Mouse (Mus musculus) brain, adult 2 months (tissue): Measurements from ENCODE around the gene 1700113H08Rik.

Experiments
- DNase-seq: peaks from one replicate; pipeline ENCODE4 v3.0.0; 2011; ENCODE audit warnings: low read depth, low spot score

Gene 1700113H08Rik

GRCm38 (mm10) chr10:87209466-87209865 lies 151.6 kb downstream of the 1700113H08Rik start:
- DNase-seq, result peak; percentile 69

DNA sequence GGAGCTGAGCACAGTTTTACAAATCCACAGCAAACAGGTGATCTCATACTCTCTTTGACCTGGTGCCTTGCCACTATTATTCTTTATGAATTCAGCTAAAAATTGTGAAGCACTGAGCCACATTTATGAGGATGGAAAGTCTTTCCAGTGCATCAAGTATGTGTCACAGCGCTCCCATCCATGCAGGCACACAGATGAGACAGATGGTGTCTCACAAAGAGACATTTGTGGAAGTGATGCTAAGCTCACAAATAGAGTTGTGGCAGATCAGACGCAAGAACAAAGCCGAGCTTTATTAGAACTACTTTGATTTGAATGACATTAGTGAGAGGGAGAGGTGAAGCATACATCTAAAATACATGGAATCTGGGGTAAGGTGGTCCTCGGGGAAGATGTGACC lies 153.2 kb downstream of the 1700113H08Rik start:
- DNase-seq, result peak; percentile 65

DNA sequence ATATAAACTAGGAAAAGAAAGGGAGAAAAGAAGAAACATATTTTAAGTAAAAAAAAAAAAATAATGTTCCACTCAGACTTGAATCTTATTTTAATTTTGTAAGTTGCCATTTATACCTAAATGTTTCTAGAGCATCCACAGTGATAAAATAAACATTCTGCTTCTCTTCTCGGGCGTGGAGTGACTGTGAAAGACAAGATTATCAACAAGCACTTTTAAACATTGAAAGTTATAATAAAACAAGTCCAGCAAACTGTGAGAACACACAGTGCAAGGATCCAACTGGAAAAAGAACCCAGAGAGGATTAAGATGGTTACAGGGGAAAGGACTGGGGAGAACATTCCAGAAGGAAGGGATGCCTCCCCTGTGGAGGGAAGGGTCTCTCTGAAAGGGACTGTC lies 155.0 kb downstream of the 1700113H08Rik start:
- DNase-seq, result peak; percentile 42

GRCm38 (mm10) chr10:87230071-87230910 lies 172.4 kb downstream of the 1700113H08Rik start:
- DNase-seq, result no peak

DNA sequence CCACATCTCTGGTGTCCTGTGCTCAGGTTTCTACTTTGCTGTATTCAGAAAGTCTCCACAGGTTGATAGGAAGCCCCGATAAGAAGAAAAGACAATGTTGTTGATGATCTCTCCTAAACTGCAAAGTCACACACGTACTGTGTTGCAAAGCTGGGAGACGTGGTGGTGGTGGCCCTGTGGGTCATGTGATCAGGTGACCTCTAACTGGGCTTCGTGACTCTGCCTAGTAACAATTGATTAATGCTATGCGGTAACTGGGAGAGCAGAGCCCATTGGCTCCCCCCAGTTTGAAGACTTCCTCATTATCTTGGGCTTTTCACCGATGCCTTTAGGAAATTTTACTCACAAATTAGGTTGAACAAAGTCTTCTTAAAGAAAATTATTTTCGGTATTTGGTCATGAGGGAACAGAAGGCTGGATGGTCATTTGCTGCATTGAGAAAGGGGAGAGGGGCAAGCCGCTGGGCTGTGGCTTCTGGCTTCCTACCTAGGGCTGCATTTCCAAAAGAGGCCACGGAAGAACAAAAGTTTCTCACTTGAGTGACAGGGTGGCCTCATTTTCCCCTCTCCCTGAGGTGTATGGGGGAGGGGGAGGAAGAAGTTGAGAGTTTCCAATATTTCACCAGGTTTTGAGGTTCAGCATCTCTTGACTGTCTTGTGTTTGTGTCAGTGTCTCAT lies 181.6 kb downstream of the 1700113H08Rik start:
- DNase-seq, result no peak

GRCm38 (mm10) chr10:87271724-87272123 lies 213.9 kb downstream of the 1700113H08Rik start:
- DNase-seq, result no peak

DNA sequence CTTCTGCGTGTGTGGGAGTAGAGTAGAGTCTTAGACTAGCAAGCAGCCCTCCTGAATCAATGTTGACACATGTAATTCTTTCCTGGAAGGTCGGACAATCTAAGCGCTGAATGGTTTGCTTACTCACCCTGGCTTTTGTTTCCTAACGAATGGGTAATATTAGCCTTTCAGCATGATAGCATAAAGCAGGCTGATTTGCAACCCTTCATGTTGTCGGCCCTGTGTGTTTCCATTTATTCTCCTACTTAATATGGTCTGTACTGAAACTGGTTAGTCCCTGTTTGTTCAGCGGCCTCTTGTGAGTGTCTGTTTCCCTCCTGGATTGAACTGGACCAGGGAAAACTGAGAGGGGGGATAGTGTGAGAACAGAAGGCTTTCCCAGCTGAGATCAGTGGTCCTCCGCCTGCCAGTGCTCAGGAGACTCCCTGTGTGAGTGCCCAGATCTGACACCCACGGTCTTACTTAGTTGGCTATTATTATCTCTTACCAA lies 214.3 kb downstream of the 1700113H08Rik start:
- DNase-seq, result no peak

DNA sequence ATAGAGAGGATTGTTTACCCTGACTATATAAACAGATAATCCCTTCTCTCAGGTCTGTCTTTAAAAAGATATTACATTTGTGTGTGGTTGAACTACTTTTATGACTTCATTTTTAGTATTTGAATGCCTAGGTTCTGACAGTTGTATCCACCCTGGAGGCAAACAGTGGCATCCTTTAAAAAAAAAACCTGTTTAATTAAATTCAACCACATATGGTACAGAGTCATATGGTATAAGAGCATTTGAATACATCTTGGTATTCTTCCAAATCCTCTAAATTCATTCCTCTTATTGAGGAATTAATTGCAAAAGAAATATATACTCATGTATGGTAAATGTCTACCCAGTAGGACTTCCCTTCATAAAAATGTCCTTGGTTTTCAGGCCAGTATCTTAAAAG lies 217.2 kb downstream of the 1700113H08Rik start:
- DNase-seq, result no peak
